Mouse (Mus musculus) retina, embryonic 14.5 days (tissue): Measurements from ENCODE around the gene Slc22a15.

Experiments used
- DNase-seq: peaks from one replicate; pipeline ENCODE4 v3.0.0-alpha.2; 2015; ENCODE audit warnings: low spot score

The Slc22a15 gene

DNA sequence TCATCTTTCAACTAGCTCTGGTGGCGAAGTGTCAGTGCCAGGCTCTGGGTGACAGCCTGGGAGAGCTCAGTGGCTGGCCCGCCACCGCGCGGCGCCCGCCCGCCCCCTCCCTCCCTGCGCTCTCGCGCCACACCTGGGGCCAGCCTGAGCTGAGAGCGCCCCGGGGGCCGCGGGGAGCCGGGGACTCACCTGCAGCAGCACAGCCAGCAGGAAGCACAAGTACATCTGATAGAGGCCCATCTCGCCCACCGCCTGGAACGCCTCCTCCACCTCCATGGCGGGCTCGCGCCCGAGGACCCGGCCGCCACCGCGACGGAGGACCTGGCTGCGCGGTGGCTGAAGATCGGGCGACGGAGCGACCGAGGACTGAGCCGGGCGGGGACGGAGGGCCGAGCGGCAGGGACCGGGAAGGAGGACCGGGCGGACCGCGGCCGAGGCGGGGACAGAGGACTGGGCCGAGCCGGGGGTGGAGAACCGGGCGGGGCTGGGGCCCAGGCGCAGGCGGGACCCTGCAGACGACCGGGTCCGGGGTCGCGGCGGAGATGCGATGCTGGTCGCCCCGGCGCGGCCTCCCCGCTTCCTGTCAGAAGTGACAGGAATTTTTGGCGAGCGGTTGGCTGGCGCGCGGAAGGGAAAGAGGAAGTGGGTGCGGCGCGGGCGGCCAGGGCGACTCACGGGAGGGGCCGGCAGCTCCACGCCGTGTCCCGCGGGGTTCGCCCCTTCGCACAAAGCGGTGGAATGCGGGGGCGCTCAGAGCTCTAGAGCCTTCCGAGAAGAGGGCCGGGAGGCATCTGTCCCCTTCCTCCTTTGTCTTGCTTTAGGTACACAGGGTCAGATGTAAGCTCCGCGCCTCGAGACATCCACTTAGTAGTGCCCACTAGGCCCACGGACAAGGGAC is at the start of gene Slc22a15:
TSS of gene Slc22a15 (minus strand) at position 611 of the 898 bp plus-strand sequence.
- DNase-seq = peak; percentile 66

DNA sequence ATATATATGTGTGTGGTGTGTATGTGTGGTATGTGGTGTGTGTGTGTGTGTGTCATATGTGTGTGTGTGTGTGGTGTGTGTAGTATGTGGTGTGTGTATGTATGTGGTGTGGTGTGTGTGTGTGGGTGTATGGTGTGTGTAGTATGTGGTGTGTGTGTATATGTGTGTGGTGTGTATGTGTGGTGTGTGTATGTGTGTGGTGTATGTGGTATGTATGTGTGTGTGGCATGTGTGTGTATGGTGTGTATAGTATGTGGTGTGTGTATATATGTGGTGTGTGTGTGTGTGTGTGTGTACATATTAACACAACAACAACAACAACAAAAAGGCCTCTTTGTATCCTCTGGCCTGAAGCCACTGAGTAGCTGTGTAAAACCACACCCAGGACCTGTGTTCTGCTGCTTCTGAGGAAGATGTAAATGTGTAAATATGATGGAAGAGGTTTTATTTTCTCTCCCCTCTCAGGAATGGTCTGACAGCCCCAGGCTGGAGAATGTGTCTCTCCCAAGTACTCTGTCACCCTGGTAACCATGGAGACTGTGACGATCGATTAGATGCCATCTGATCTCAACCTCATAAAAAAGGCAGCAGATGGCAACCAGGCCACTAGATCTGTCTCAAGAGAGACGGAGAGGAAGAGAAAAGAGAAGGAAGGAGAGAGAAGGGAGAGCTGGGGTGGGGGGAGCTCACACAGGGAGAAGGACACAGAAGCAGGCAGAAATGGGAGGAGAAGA is 42.7 kb upstream of the Slc22a15 start:
- peak; percentile 74 for DNase-seq

DNA sequence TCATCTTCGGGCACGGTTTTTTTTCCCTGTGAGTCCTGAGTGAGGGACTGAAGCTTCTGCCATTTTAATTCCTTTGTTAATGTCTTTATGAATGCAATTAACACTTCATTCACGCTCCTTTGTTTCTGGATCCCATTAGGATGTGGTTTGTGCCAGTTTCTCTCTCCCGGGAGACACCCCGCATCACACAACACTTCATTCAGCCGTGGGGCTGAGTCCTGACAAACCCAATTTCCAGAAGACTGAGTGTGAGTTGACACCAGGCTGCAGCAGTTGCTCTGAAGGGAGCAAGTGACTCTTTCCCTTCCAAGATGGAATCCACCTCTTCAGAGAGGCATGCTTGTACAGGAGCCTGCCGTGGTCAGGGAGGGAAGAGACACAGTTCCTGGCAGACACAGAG is 40.1 kb upstream of the Slc22a15 start:
- DNase-seq = peak; percentile 35

DNA sequence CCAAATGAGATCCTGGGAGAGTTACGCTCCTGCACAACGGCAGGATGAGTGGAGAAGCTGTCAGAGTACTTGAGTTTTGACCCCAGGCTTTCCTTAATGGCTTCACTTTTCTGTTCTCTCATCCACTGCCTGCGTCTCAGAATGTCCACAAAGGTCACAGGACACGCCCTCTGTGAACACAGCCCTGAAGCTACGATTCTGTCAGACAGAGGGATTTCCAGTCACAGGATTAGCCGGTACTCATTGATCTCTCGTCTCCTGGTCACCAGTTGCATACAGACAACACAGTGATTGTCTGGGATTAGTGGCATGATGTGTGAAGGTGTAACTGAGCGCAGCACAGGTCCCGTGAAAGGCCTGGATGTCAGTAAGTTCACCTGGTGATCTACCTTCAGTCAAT is 39.2 kb upstream of the Slc22a15 start:
- DNase-seq = peak; percentile 21

DNA sequence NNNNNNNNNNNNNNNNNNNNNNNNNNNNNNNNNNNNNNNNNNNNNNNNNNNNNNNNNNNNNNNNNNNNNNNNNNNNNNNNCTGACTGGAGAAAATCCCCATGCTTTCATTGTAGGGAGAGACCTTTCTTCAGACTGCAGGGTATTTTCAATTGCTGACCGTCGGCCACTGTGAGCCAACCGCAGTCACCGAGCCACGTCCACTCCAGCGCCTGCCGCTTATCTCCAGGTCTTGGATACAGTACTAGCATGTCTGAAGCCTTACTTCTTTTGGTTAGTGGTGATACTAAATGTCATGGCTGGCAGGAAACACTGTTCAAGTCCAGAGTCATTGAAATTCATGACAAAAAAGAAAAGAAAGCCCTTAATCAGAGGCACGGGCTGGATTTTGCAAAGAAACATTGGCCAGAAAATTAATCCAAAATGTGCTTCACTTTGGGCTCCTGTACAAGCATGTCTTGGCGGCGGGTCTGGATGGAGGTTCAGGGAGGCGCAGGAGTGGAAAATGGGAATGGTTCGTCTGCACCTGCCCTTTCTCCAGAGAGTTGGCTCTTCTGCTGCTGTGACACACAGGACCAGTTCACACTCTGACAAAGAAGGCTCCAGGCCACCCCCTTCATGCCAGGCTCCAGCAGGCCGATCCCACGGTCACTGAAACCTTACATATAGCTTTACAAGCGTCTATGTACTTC is 37.0 kb upstream of the Slc22a15 start:
- DNase-seq = no peak

DNA sequence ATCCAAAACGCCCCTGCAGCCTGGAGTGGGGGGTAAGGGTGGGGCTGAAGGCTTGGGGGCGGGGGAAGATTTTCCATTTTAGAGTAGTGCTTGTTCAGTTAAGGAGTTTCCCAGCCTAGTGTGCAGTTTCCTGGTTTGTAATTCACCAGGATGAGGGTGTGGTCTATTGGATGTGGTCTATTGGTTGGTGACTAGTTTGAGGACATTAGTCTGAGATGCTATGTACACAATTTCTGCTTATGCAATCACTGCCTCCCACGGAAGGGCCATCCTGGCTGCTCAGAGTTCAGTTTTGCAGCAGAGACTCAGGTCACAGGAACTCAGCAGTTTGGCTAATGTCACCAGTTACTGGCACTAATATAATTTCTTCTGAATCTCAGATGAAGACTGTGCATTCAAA is 33.8 kb upstream of the Slc22a15 start:
- no peak for DNase-seq

DNA sequence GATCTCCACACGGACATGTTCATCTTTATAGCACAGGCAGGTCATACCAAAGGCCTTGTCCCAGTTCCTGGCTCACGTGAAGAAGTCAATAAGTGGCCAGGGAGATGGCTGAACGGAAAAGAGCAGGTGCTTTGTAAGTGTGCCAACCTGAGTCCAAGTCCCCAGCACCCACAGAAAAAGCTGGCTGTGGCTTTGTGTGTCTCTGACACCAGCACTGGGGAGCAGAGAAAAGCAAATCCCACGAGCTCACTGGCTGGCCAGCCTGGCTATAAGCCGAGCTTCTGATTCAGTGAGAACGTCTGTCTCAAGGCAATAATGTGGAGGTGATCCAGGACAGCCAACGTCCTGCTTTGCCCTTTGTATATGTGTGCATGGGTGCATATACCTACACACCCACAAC is 29.3 kb upstream of the Slc22a15 start:
- no peak for DNase-seq

DNA sequence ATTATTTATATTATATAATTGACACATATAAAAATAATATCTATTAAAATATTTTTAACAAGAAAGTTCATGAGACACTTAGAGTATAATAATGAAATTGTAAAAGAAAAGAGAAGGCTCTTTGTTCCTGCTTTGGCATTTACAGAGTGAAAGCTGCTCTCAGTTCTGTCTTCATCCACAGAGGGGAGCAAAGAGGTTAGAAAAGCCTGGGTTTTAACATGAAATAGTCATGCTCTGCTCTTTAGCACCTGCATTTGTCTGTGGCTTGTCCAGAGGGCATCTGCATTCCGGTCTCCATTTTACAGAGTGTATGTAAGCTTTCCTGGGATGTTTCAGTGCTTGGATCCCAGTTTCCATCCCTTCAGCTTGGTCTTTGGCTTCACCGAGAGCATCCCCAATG is 28.3 kb upstream of the Slc22a15 start:
- DNase-seq = no peak

DNA sequence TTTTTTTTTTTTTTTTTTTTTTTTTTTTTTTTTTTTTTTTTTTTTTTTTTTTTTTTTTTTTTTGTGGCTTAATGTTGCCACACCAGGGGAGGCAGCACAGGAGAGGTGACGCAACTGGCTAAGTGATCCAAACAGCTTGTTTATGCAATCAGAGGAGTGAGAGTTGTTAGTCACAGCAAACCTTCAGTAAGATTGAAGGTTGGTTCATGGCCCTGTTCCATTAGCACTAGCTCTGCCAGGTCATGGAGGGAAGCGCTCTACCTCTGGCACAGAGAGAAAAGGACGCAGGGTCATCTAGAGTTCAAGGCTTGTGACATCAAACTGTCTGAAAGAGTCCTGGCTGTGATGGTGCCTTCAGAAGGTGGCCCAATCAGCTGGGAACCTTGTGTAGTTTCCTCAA is 24.3 kb upstream of the Slc22a15 start:
- DNase-seq = no peak

DNA sequence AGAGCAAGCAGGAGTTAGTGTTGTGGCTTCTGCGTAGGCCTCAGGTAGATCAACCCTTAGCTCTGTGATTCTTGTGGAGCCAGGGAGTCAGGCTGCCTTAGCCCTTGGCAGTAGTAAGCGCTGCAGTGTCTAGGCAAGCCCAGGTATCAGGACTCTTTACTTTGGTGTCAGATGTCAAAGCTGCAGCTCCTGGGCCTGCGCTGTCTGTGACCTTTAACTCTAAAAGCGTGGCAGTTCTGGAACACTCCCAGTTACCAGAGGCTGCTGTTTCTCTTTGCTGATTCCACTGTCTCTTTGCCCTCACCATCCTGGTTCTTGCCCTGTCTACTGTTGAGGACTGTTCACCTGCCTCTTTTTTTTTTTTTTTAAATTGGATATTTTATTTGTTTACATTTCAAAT is 23.0 kb upstream of the Slc22a15 start:
- DNase-seq = no peak

DNA sequence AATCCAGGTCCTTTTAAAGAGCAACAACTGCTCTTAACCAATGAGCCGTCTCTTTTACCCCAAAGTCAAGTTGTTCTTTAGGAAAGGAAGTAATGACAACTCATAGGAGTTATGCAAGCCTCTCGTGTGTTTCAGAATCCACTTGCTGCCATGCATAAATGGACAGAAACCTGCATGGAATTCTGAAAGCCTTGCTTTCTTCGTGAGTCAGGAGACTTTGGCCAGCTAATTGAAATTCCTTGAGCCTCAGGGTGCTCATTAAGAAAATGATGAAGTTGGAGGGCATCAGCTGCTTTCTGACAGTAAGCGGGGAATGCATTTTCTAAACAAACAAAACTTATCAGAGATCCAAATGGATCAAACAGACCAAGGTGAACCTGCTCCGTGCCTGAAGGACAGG is 21.0 kb upstream of the Slc22a15 start:
- no peak for DNase-seq

DNA sequence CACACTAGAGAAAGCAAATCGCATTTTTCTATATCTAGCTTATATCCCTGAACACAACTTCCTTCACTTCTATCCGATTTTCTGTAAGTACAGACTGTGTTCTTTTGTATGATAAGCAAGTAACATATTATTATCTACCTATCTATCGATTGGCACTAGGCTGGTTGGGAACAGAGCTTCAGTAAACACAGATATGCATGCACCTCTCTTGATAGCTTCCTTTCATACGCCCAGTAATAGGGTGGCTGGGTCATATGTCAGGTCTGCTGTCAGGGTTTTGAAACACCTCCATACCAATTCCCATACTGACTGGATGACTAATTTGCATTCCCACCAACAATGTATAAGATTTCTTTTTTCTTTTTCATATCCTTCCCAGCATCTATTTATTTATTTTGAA is 16.2 kb upstream of the Slc22a15 start:
- no peak for DNase-seq

DNA sequence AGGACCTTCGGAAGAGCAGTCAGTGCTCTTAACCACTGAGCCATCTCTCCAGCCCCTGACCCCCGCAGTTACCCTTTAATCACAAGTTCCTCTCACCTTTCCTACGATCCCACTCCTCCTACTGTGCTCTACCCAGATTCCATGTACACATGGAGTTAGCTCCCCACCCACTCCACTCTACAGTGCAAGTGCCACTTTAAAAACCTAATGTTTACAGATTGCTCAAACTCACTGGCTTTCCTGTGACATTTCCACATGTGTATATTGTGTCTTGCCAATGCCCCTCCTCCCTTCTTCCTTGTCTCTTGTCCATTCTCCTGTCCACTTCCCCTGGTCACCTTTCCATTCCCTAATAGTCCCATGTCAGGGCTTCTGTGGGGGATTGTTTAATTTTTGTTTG is 15.6 kb upstream of the Slc22a15 start:
- no peak for DNase-seq

DNA sequence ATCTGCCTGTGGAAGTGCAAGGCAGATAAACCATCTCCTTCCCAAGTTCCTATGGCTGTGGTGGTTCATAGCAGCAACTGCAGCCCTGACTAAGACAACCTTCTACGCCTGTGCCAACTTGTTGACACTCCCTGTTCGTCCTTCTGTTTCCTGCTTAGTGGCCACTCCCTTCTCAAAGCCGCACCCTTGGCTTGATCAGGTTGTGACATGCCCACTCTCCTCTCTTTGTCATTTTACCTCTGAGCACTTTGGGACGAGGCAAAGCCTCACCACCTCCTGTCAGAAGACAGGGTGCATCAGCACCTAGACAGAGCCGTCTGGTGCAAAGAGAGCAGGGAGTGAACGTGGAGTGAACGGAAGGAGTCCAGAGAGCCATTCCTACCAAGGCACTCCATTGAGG is 14.9 kb upstream of the Slc22a15 start:
- no peak for DNase-seq

DNA sequence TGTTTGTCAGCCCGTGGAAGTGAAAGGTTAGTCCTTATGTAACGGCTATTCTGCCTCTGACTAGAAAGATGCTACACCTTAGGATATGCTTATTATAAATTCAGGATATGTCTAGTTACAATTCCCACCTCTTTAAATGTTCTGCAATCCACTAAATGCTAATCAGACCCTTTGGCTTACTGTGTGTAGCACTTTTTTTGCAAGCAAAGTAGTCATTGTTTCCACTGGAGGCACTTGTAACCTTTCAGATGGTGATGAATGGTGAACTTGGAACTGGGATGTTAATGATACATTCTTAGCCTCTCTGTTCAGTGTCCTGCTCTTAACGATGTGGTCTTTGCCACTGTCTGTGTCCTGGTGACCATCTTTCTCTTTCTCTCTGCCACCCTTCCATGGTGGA is 12.1 kb upstream of the Slc22a15 start:
- no peak for DNase-seq

DNA sequence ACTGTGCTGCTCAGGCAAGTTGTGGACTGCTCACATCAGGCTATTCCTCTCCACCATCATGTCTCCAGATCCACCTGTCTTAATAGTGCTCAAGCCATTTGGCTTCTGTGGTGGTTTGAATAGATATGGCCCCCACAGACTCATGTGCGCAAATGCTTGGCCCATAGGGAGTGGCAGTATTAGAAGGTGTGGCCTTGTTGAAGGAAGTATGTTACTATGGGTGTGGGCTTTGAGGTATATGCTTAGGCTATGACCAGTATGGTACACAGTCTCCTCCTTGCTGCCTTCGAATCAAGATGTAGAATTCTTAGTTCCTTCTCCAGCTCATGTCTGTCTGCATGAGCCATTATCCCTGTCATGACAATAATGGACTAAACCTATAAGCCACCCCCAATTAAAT is 9.6 kb upstream of the Slc22a15 start:
- DNase-seq = no peak

DNA sequence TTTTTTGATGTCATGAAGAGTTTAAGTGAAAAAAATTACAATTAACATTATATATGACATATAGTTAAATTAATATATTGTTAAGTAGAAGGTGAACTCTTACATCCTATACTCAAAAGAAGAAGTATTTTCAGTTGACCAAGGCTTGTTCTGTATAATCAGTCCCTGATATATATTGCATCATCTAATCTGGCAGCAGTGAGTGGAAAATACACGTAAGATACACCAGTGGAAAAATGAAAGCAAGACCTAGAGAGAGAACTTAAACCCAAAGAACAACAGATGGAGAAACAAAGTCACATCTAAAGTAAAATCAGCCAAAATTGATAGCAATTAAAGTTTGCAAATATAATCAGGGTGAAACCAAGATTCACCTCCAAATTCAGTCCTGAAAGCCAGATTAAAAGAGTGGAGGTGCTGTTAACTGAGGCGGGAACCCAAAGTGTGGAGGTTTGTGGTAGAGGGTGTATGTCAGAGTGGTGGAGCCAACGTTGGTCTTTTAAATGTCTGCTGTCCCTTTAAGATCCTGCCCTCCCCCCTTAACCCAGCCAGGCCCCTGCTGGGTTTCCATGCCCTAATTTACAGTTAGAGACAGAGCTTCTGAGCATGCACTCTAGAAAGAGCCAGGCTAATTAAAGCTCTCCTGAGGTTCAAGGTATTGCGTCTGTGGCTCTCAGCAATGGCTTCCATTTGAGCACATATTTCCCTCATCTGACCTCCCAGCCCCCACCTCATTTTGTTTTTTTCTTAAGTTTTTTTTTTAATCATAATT is 5.0 kb upstream of the Slc22a15 start:
- peak; percentile 79 for DNase-seq

DNA sequence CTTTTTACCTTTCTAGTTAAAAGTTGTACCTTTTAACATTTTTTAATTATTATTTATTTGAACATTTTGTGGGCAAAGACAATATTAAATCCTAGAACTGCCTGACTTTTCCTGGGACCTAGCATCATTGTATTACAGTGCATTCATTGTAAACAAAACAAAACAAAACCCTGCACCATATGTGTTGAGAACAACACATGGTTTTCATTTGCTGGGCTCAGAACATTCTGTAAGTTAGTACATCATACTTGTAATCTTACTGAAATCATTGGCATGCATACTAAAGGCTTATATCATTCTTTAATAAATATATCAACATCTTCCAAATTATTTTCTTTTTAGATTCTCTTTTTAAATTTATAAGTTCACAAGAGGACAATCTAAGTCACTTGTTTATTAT is 2.4 kb upstream of the Slc22a15 start:
- DNase-seq = no peak

DNA sequence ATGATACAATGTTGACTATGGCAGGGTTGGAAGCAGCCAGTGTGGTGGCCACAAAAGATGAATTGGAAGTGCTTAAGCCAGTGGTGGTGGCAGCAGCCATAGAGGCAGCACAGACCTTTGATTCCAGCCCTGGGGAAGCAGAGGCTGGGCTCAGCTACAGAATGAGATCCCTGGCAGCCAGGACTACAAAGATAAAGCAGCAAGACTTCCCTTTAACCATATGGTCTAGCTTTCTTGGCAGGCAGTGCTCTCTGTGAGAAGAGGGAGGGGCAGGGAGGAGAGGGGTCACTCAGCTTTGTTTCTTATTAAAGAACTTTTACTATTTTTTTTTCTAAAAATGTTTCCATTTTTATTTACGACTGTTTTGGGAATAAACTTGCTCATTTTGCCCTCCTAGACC is 1.4 kb upstream of the Slc22a15 start:
- DNase-seq = peak; percentile 24

DNA sequence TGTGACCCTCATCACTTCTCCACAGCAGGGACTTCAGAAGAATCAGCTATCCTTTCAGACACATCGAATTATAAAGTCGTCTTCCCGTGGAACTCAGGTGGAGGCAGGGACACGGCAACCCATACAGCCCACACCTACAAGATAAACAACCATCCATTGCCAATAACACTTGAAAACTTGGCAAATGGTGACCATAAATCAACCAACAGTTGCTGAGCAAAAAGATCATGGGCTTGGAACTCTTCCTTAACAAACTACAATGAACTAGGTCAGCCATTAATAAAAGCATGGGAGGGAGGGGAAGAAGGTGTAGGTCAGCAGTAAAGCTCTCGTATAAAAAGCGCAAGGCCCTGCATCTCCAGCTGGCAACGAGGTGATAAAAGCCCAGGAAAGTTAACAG is 1.9 kb downstream of the Slc22a15 start:
- DNase-seq = no peak

DNA sequence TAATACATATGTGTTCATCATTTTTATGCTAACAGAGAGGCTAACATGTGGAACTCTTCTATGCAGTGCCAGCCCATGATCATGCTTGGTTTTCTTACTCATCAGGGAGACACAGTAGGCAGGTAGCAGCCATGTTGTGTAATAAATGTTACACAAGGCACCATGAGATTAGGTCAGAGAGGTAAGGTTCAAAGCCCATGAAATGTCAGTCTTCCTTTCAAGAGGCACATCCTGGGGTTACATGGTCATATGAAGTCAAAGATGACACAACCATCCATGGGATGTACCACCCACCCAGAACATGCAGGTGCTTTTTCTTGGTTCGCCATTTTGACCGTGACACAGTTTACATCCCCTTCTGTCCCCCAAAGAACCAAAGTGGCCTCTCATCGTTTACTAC is 5.7 kb downstream of the Slc22a15 start:
- no peak for DNase-seq

DNA sequence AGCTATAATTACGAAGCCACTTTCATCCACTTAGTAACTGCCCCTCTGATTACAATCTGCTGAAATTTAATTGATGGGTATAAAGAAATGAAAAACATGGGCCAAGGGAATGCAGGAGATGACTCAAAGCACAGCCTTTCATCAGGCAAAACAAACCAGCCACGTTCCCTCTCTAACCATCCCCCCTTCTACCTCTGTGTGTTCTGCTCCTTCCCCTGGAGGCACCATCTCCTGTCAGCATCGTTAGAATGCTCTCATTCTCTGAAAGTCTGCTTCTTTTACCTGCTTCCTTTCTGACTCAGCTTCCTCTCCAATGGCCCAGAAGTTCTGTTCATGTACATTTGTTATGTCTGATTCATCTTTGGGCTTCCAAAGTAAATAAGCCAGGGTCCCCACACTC is 6.6 kb downstream of the Slc22a15 start:
- no peak for DNase-seq
